15 mouse cellular contexts compared by ENCODE assay signal in genomic region chr5:23599171-23599570, GRCm38 (mm10).
A peak's percentile ranks its signal among the peaks of the same experiment; 100 is the strongest.
DNase-seq lines count a peak whose midpoint lies in the region; TF ChIP-seq lines count a peak whose summit lies in the region.
"Had no signal": no experiment of that assay in that cellular context is flagged by ENCODE, and none has a peak within 500 bp of the region (broad histone marks: within the 10 kb centered on the region; RNA-seq: fewer than 3 reads in every experiment).

No protein-coding gene starts in this region.

- no peaks in the 10 kb centered on the region for H3K9me3 ChIP-seq in heart, embryonic 10.5 days
- H3K9me3 ChIP-seq: embryonic facial prominence, embryonic 12.5 days; G1E; lung, embryonic 15.5 days; megakaryocyte, embryonic 14.5 days; midbrain, embryonic 15.5 days; stomach, embryonic 15.5 days had no signal

- no peak overlapping the region for H3K4me3 ChIP-seq in heart, embryonic 10.5 days
- no peak overlapping the region for H3K4me3 ChIP-seq in layer of hippocampus, adult 2 months
- H3K4me3 ChIP-seq: embryonic facial prominence, embryonic 12.5 days; lung, embryonic 15.5 days; megakaryocyte, embryonic 14.5 days; midbrain, embryonic 15.5 days; stomach, embryonic 15.5 days had no signal

- H3K36me3 ChIP-seq in heart, embryonic 10.5 days, result 0 out of 2 replicates have a peak, but pooled peaks cover 2% of the 10 kb centered on the region
- H3K36me3 ChIP-seq: lung, embryonic 15.5 days; midbrain, embryonic 15.5 days; stomach, embryonic 15.5 days had no signal

- TF ChIP-seq CTCF in layer of hippocampus, adult 2 months (conservative IDR thresholded peaks at IDR 0.05), result no peak

- H3K27me3 ChIP-seq in heart, embryonic 10.5 days (ENCODE audit: insufficient read depth, poor library complexity, severe bottlenecking), result no peaks in the 10 kb centered on the region
- H3K27me3 ChIP-seq: embryonic facial prominence, embryonic 12.5 days; lung, embryonic 15.5 days; megakaryocyte, embryonic 14.5 days; midbrain, embryonic 15.5 days; stomach, embryonic 15.5 days had no signal

- H3K27ac ChIP-seq in heart, embryonic 10.5 days, result no peak overlapping the region
- peak overlapping the region; percentile 74 for H3K27ac ChIP-seq in layer of hippocampus, adult 2 months
- H3K27ac ChIP-seq: embryonic facial prominence, embryonic 12.5 days; lung, embryonic 15.5 days; midbrain, embryonic 15.5 days; stomach, embryonic 15.5 days had no signal

- H3K4me1 ChIP-seq in heart, embryonic 10.5 days, result peaks cover 15% of the 10 kb centered on the region
- H3K4me1 ChIP-seq: embryonic facial prominence, embryonic 12.5 days had no signal

- peak; percentile 32 for DNase-seq in adrenal gland, postnatal 10 days
- no peak for DNase-seq in adrenal gland, postnatal 36 days
- DNase-seq in heart, adult 8-10 months (ENCODE audit: low spot score), result peak; percentile 24
- DNase-seq in heart, embryonic 10.5 days (ENCODE audit: low spot score), result no peak
- DNase-seq in layer of hippocampus, adult 2 months (ENCODE audit: low spot score in 2 of 2), result no peak
- DNase-seq in layer of hippocampus, adult 11-12 months (ENCODE audit: low spot score), result no peak
- DNase-seq in kidney, postnatal 10 days, result peak; percentile 57
- no peak for DNase-seq in frontal cortex, postnatal 14 days (ENCODE audit: low spot score in 2 of 2)
- DNase-seq: layer of hippocampus, postnatal 36 days had no signal

- 72% methylated on average over 3 of the region's 3 CpGs for WGBS in heart, embryonic 10.5 days

Comparison
In these comparisons a context has a peak if more than half of its experiments do, and no peak if none do; other contexts are left out.
1. DNase-seq: peak in adrenal gland, postnatal 10 days (single experiment), heart, adult 8-10 months (single experiment) and kidney, postnatal 10 days (single experiment); none in adrenal gland, postnatal 36 days (0 of 2), heart, embryonic 10.5 days (single experiment), layer of hippocampus, adult 2 months (0 of 2), layer of hippocampus, adult 11-12 months (single experiment) and frontal cortex, postnatal 14 days (0 of 2).